Mouse (Mus musculus): Measurements from ENCODE around the gene B9d2. TPM values are rescaled to one million over a fixed set of nuclear protein-coding genes. Genes with fewer than 3 reads are reported as not detected.

Gene B9d2
- polyA plus RNA-seq, 1 experiment from 2014 or later: 30.3 TPM

DNA sequence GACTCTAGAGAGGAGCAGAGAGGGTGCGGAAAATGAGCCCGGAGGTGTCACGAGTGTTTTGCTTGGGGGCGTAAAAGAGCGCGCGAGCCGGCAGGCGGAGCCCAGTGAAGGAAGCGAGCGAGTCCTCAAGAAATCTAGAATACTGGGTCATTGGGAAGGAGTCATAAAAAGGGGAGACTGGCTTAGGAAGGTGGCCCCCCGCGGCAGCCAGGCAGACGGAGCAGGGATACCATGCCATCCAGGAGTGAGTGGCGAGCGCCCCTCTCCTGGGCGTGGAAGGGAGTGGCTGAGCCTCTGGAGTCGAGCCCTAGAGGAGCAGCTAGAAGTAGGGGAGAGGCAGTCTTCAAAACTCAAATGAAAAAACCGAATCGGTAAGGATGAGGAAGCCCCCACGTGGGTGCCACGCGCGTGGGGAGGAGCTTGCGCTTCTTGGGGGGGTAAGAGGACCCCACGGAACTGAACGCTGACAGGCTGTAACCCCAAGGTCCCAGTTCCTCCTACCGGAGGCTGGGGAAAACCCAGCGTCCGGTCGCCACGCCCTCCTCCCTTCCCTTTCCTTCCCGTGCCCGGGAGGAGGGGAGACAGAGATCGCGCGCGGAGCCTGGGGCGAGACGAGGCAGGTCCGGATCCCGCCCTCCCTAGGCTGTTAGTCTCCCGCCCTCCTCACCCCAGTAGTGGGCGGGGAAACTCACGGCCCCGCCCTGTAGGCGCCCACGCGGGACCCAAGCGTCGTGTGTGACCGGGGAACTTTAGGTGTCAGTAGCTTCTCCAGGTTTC lies 8.4 kb downstream of the B9d2 start:
- H3K9ac ChIP-seq (ENCODE audit: low read length): peak overlapping the region; percentile 80
- ATAC-seq (replicated peaks; ENCODE audit: extremely low read depth, insufficient read depth, low FRiP score): peak; percentile 68
- peaks cover 2% of the 10 kb centered on the region; the same call in 1 of the 2 replicates for H3K36me3 ChIP-seq (ENCODE audit: control insufficient read depth, insufficient read depth)
- 0 out of 2 replicates have a peak, but pooled peaks cover 2% of the 10 kb centered on the region for H3K27me3 ChIP-seq (ENCODE audit: control insufficient read depth, insufficient read depth, low read length)
- H3K4me3 ChIP-seq (ENCODE audit: low read length): peak overlapping the region; percentile 64
- H3K27ac ChIP-seq (ENCODE audit: low read length): peak overlapping the region; percentile 75
- peak overlapping the region; percentile 97 for H3K4me2 ChIP-seq (ENCODE audit: low read depth, low read length)
- H3K4me1 ChIP-seq (ENCODE audit: control insufficient read depth, insufficient read depth, low read length): peaks cover 13% of the 10 kb centered on the region
- no peaks in the 10 kb centered on the region for H3K9me3 ChIP-seq (replicated peaks; ENCODE audit: control insufficient read depth, low read length)
- under 1% methylated on average over 50 of the region's 52 CpGs for WGBS

DNA sequence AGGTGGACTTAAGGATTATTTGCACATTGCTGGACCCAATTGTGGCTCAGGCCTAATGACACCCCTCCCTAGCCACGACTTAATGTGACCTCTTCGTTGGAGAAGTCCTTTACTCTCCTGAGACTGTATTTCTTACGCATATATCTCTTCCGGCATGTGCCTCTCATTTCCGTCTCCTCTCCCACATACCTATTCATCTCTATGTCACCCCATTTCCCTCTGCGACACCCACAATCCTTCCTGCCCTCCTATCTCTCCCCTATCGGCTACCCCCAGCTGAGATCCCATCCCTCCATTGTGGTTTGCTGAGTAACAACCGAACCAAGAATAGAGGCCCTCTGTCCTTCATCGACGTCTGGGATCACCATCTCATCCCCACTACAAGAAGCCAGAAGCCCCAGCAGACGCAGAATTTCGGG lies 9.0 kb downstream of the B9d2 start:
- 0 out of 2 replicates have a peak, but pooled peaks have one; percentile 1 for ATAC-seq (replicated peaks; ENCODE audit: extremely low read depth, insufficient read depth, low FRiP score)
- H3K36me3 ChIP-seq (ENCODE audit: control insufficient read depth, insufficient read depth): peaks cover 2% of the 10 kb centered on the region
- 9% methylated on average over 12 of the region's 12 CpGs for WGBS

DNA sequence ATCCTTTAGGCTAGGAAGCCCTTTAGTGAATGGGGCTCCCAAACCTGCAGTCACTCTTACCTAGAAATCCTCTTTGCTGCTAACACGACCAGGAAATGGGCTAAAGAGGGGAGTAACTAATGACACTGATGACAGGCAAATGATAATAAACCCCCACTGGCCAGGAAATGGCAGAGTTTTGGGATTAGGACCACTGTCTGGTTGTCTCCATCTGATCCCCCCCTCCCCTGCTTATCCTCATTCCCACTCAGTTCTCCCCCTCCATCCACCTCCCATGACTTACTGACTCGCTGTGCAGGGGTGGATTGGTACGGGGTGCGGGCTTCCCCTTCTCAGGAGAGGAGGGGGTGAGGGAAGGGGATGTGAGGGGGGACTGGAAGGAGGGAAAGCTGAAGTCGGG lies 9.5 kb downstream of the B9d2 start:
- 36% methylated on average over 5 of the region's 5 CpGs for WGBS
- peak overlapping the region; percentile 97 for H3K4me2 ChIP-seq (ENCODE audit: low read depth, low read length)
- H3K9me3 ChIP-seq (replicated peaks; ENCODE audit: control insufficient read depth, low read length): no peaks in the 10 kb centered on the region
- peak overlapping the region; percentile 75; the same call in 1 of the 2 replicates for H3K27ac ChIP-seq (ENCODE audit: low read length)
- H3K4me3 ChIP-seq (ENCODE audit: low read length): peak overlapping the region; percentile 64
- 0 out of 2 replicates have a peak, but pooled peaks cover 2% of the 10 kb centered on the region for H3K27me3 ChIP-seq (ENCODE audit: control insufficient read depth, insufficient read depth, low read length)
- H3K36me3 ChIP-seq (ENCODE audit: control insufficient read depth, insufficient read depth): peaks cover 2% of the 10 kb centered on the region
- no peak for ATAC-seq (replicated peaks; ENCODE audit: extremely low read depth, insufficient read depth, low FRiP score)
- H3K9ac ChIP-seq (ENCODE audit: low read length): peak overlapping the region; percentile 80; the same call in 1 of the 2 replicates
- H3K4me1 ChIP-seq (ENCODE audit: control insufficient read depth, insufficient read depth, low read length): peaks cover 13% of the 10 kb centered on the region

More for the DNA sequence above, 9.0 kb downstream of the B9d2 start:
- H3K9ac ChIP-seq (ENCODE audit: low read length): peak overlapping the region; percentile 80
- H3K4me3 ChIP-seq (ENCODE audit: low read length): peak overlapping the region; percentile 64
- 0 out of 2 replicates have a peak, but pooled peaks cover 2% of the 10 kb centered on the region for H3K27me3 ChIP-seq (ENCODE audit: control insufficient read depth, insufficient read depth, low read length)
- peak overlapping the region; percentile 97 for H3K4me2 ChIP-seq (ENCODE audit: low read depth, low read length)
- H3K4me1 ChIP-seq (ENCODE audit: control insufficient read depth, insufficient read depth, low read length): peaks cover 13% of the 10 kb centered on the region
- no peaks in the 10 kb centered on the region for H3K9me3 ChIP-seq (replicated peaks; ENCODE audit: control insufficient read depth, low read length)
- peak overlapping the region; percentile 75 for H3K27ac ChIP-seq (ENCODE audit: low read length)

DNA sequence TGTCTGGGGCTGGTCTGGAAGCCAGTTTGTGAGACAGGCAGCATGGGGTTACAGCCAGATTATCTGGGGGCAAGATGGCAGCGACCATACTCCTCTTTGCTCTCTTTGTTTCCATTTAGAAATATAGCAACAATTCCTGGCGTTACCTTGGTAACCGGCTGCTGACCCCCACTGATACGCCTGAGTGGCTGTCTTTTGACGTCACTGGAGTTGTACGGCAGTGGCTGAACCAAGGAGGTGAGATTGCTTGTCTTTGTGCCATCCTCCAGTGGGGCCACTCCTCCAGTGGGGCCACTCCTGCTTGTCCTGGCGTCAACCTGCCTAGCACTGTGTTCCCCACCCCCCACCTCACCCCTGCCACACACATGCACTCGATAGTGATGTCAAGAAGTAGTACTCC lies 13.5 kb downstream of the B9d2 start:
- ATAC-seq (replicated peaks; ENCODE audit: extremely low read depth, insufficient read depth, low FRiP score): no peak
- peaks cover 5% of the 10 kb centered on the region; the same call in 1 of the 2 replicates for H3K4me1 ChIP-seq (ENCODE audit: control insufficient read depth, insufficient read depth, low read length)
- no peaks in the 10 kb centered on the region for H3K9me3 ChIP-seq (replicated peaks; ENCODE audit: control insufficient read depth, low read length)
- no peak overlapping the region for H3K4me3 ChIP-seq (ENCODE audit: low read length)
- H3K27me3 ChIP-seq (ENCODE audit: control insufficient read depth, insufficient read depth, low read length): 0 out of 2 replicates have a peak, but pooled peaks cover 2% of the 10 kb centered on the region
- no peak overlapping the region for H3K9ac ChIP-seq (ENCODE audit: low read length)
- H3K4me2 ChIP-seq (ENCODE audit: low read depth, low read length): no peak overlapping the region
- no peak overlapping the region for H3K27ac ChIP-seq (ENCODE audit: low read length)
- peaks cover 6% of the 10 kb centered on the region for H3K36me3 ChIP-seq (ENCODE audit: control insufficient read depth, insufficient read depth)
- WGBS: 70% methylated on average over 8 of the region's 8 CpGs

DNA sequence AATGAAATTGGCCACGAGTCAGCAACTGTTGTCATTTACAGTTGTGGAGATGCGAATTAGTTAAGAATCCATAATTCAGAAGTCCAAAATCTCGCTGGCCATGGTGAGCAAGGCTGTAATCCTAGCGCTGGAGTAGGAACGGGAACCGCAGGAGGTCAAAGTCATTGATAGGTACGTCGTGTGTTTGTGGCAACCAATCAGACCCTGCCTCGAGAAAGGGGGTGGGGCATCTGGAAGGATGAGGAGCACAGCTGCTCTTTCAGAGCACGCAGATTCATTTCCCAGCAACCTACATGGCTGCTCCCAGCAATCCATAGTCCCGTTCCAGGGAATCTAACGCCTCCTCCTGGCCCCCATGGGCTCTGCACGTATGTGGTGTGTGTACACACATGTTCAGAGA lies 19.3 kb downstream of the B9d2 start:
- Histone ChIP-seq H3K9me3 (replicated peaks; ENCODE audit: control insufficient read depth, low read length) (peaks cover 5% of the 10 kb centered on the region), H3K27me3 (ENCODE audit: control insufficient read depth, insufficient read depth, low read length) (no peaks in the 10 kb centered on the region), H3K4me3 (ENCODE audit: low read length) (no peak overlapping the region), H3K9ac (ENCODE audit: low read length) (no peak overlapping the region), H3K4me2 (ENCODE audit: low read depth, low read length) (no peak overlapping the region), H3K36me3 (ENCODE audit: control insufficient read depth, insufficient read depth) (peaks cover 21% of the 10 kb centered on the region), H3K4me1 (ENCODE audit: control insufficient read depth, insufficient read depth, low read length) (peaks cover 13% of the 10 kb centered on the region), H3K27ac (ENCODE audit: low read length) (no peak overlapping the region)
- no peak for ATAC-seq (replicated peaks; ENCODE audit: extremely low read depth, insufficient read depth, low FRiP score)
- WGBS: 62% methylated on average over 13 of the region's 13 CpGs

DNA sequence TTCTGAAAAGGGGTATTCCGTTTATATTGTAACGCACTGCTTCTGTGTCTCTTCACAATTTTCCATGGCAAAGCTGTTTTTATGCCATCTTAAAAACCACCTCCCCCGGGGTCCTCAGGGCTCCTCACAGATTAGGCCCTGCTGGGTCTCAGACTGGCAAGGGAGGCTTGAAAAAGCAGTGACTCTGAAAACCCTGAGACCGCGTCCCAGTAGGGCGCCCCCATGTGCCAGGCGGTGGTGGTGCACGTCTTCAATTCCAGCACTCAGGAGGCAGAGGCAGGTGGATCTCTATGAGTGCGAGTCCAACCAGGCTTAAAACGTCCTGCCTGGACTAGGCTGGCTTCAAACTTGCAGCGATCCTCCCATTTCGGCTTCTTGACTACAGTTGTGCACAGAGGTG lies 20.2 kb downstream of the B9d2 start:
- Histone ChIP-seq H3K9me3 (replicated peaks; ENCODE audit: control insufficient read depth, low read length) (peaks cover 5% of the 10 kb centered on the region), H3K36me3 (ENCODE audit: control insufficient read depth, insufficient read depth) (peaks cover 21% of the 10 kb centered on the region), H3K4me3 (ENCODE audit: low read length) (no peak overlapping the region), H3K4me1 (ENCODE audit: control insufficient read depth, insufficient read depth, low read length) (peaks cover 20% of the 10 kb centered on the region), H3K4me2 (ENCODE audit: low read depth, low read length) (no peak overlapping the region), H3K27ac (ENCODE audit: low read length) (no peak overlapping the region), H3K27me3 (ENCODE audit: control insufficient read depth, insufficient read depth, low read length) (no peaks in the 10 kb centered on the region), H3K9ac (ENCODE audit: low read length) (no peak overlapping the region)
- ATAC-seq (replicated peaks; ENCODE audit: extremely low read depth, insufficient read depth, low FRiP score): no peak
- 76% methylated on average over 12 of the region's 12 CpGs for WGBS

DNA sequence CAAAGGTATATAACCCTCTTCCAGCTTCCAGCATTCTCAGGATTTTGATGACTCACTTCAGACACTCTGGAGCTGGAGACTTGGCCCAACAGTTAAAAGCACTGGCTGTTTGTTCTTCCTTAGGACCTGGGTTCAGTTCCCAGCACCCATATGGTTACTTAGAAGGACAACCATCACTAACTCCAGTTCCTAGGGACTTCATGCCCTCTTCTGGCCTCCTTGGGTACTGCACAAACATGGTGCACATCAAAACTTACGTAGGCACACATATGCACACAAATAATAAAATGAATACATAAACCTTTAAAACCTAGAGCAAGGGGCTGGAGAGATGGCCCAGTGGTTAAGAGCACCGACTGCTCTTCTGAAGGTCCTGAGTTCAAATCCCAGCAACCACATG lies 21.8 kb downstream of the B9d2 start:
- ATAC-seq (replicated peaks; ENCODE audit: extremely low read depth, insufficient read depth, low FRiP score): no peak
- WGBS: 94% methylated on average over 2 of the region's 2 CpGs
- peaks cover 21% of the 10 kb centered on the region for H3K36me3 ChIP-seq (ENCODE audit: control insufficient read depth, insufficient read depth)

DNA sequence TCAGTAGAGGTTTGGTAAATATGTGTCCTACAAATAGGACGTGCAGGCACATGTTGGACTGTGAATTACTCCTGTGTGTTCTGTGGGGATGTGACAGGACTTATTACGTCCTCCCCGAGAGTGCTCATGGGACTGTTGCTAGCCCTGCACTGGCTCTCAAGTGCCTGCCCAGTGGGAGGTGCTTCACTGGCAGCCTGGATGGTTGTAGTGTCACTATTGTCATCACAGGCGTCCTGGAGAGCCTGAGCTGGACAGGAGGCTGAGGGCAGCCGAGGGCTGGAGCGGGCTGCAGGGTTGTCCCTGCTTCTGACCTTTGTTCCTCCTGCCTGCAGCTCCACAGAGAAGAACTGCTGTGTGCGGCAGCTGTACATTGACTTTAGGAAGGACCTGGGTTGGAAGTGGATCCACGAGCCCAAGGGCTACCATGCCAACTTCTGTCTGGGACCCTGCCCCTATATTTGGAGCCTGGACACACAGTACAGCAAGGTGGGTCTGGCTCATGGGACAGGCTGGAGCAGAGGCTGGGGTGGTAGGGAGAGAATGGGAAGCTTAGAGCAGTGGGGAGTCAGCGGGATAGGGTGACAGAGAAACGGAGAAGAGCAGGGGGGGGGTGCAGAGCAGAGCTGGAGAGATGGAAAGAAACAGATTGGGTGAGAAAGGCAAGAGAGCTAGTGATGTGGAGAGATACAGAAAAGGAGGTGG lies 23.4 kb downstream of the B9d2 start:
- Histone ChIP-seq H3K27ac (ENCODE audit: low read length) (peak overlapping the region; percentile 9; the same call in 1 of the 2 replicates), H3K27me3 (ENCODE audit: control insufficient read depth, insufficient read depth, low read length) (no peaks in the 10 kb centered on the region), H3K4me1 (ENCODE audit: control insufficient read depth, insufficient read depth, low read length) (peaks cover 33% of the 10 kb centered on the region), H3K4me3 (ENCODE audit: low read length) (no peak overlapping the region), H3K36me3 (ENCODE audit: control insufficient read depth, insufficient read depth) (peaks cover 18% of the 10 kb centered on the region), H3K4me2 (ENCODE audit: low read depth, low read length) (peak overlapping the region; percentile 61; the same call in 1 of the 2 replicates), H3K9me3 (replicated peaks; ENCODE audit: control insufficient read depth, low read length) (peaks cover 5% of the 10 kb centered on the region), H3K9ac (ENCODE audit: low read length) (0 out of 2 replicates have a peak overlapping the region, but pooled peaks have one; percentile 6)
- ATAC-seq (replicated peaks; ENCODE audit: extremely low read depth, insufficient read depth, low FRiP score): 0 out of 2 replicates have a peak, but pooled peaks have one; percentile 14
- WGBS: 30% methylated on average over 10 of the region's 10 CpGs

More for the DNA sequence above, 21.8 kb downstream of the B9d2 start:
- H3K9ac ChIP-seq (ENCODE audit: low read length): no peak overlapping the region
- H3K4me2 ChIP-seq (ENCODE audit: low read depth, low read length): no peak overlapping the region
- peaks cover 5% of the 10 kb centered on the region for H3K9me3 ChIP-seq (replicated peaks; ENCODE audit: control insufficient read depth, low read length)
- no peak overlapping the region for H3K27ac ChIP-seq (ENCODE audit: low read length)
- peaks cover 29% of the 10 kb centered on the region for H3K4me1 ChIP-seq (ENCODE audit: control insufficient read depth, insufficient read depth, low read length)
- no peaks in the 10 kb centered on the region for H3K27me3 ChIP-seq (ENCODE audit: control insufficient read depth, insufficient read depth, low read length)
- H3K4me3 ChIP-seq (ENCODE audit: low read length): no peak overlapping the region
